Mouse (Mus musculus) ES-Bruce4 (cell line): ENCODE measurements around the gene Gm17660. TPM values are rescaled to one million over a fixed set of nuclear protein-coding genes. Genes with fewer than 3 reads are reported as not detected.

ENCODE experiments used
- H3K27ac ChIP-seq: 2 replicates; pipeline ENCODE4 v1.5.1; 2012; ENCODE audit warnings: low read length, inconsistent platforms; ENCODE audit not compliant: insufficient read depth
- H3K27me3 ChIP-seq: 2 replicates; pipeline ENCODE4 v1.6.1; 2012; ENCODE audit warnings: mild to moderate bottlenecking, low read length, inconsistent platforms; ENCODE audit not compliant: control insufficient read depth, poor library complexity, insufficient read depth, severe bottlenecking
- H3K36me3 ChIP-seq: 2 replicates; pipeline ENCODE4 v1.6.1; 2012; ENCODE audit warnings: inconsistent platforms, mild to moderate bottlenecking, low read length, moderate library complexity; ENCODE audit not compliant: control insufficient read depth, poor library complexity, insufficient read depth, severe bottlenecking
- H3K4me1 ChIP-seq: one replicate; pipeline ENCODE4 v1.8.1; 2011; ENCODE audit warnings: low read length; ENCODE audit not compliant: control insufficient read depth, insufficient read depth
- H3K4me3 ChIP-seq: 2 replicates; pipeline ENCODE4 v1.5.1; 2011; ENCODE audit warnings: low read depth, mild to moderate bottlenecking, low read length
- H3K9ac ChIP-seq: 2 replicates; pipeline ENCODE4 v1.6.1; 2012; ENCODE audit warnings: low read depth, mild to moderate bottlenecking, inconsistent platforms; ENCODE audit not compliant: poor library complexity, severe bottlenecking
- H3K9me3 ChIP-seq: replicated peaks from 2 replicates; pipeline ENCODE4 v1.6.1; 2012; ENCODE audit warnings: mild to moderate bottlenecking, low read length, inconsistent platforms; ENCODE audit not compliant: control insufficient read depth, poor library complexity, insufficient read depth, severe bottlenecking
- CTCF ChIP-seq: IDR thresholded peaks from one replicate; pipeline ENCODE4 v1.8.1; 2011; ENCODE audit warnings: low read depth, low read length
- EP300 ChIP-seq: IDR thresholded peaks from 2 replicates; pipeline ENCODE4 v1.6.1; 2011; ENCODE audit warnings: low read depth, low read length; ENCODE audit not compliant: insufficient read depth
- POLR2A ChIP-seq: IDR thresholded peaks from one replicate; pipeline ENCODE4 v1.8.1; 2011; ENCODE audit warnings: low read length; ENCODE audit not compliant: insufficient read depth
- polyA plus RNA-seq: library from polyadenylated mRNA; stranded (reverse); fragments of >200 nt; gene quantifications from 2 replicates; pipeline ENCODE4 v1.2.4, GENCODE M21; 2011; ENCODE audit warnings: low read depth; ENCODE audit not compliant: missing spikeins, insufficient read depth, insufficient read length

Gm17660 gene
- polyA plus RNA-seq, 1 experiment, result not detected

GRCm38 (mm10) chr5:104113491-104114172, 36.2 kb upstream of the Gm17660 start, which contains the start of gene Sparcl1:
TSS of gene Sparcl1 (minus strand) at chr5:104113733.
- Histone ChIP-seq H3K4me1 (peaks cover 12% of the 10 kb centered on the region), H3K9ac (no peak within 1 kb of the TSS), H3K36me3 (no peaks in the 10 kb centered on the region), H3K9me3 (no peaks in the 10 kb centered on the region), H3K27ac (no peak within 1 kb of the TSS), H3K27me3 (no peaks in the 10 kb centered on the region), H3K4me3 (no peak within 1 kb of the TSS)
- no peak for TF ChIP-seq POLR2A
- no peak for TF ChIP-seq EP300

- H3K4me1 ChIP-seq, result peaks cover 18% of the 10 kb centered on the region
- no peak overlapping the region for H3K9ac ChIP-seq
- TF ChIP-seq CTCF (no peak), EP300 (no peak), POLR2A (no peak)
Observed at GRCm38 (mm10) chr5:104112511-104112910, 35.1 kb upstream of the Gm17660 start.

GRCm38 (mm10) chr5:104112016-104112415, 34.6 kb upstream of the Gm17660 start:
- no peaks in the 10 kb centered on the region for H3K9me3 ChIP-seq
- no peak overlapping the region for H3K27ac ChIP-seq
- no peak overlapping the region for H3K4me3 ChIP-seq
- H3K27me3 ChIP-seq, result no peaks in the 10 kb centered on the region
- H3K4me1 ChIP-seq, result peaks cover 20% of the 10 kb centered on the region
- TF ChIP-seq CTCF (no peak), EP300 (no peak), POLR2A (no peak)
- H3K36me3 ChIP-seq, result no peaks in the 10 kb centered on the region
- no peak overlapping the region for H3K9ac ChIP-seq

More at GRCm38 (mm10) chr5:104112511-104112910, 35.1 kb upstream of the Gm17660 start:
- H3K27ac ChIP-seq, result no peak overlapping the region
- H3K27me3 ChIP-seq, result no peaks in the 10 kb centered on the region
- no peaks in the 10 kb centered on the region for H3K9me3 ChIP-seq
- H3K36me3 ChIP-seq, result no peaks in the 10 kb centered on the region
- H3K4me3 ChIP-seq, result no peak overlapping the region

GRCm38 (mm10) chr5:104110171-104110920, 32.9 kb upstream of the Gm17660 start:
- H3K9me3 ChIP-seq, result no peaks in the 10 kb centered on the region
- TF ChIP-seq POLR2A, result no peak
- TF ChIP-seq EP300, result no peak
- no peak for TF ChIP-seq CTCF
- H3K27ac ChIP-seq, result peak overlapping the region; percentile 87
- no peaks in the 10 kb centered on the region for H3K27me3 ChIP-seq
- H3K9ac ChIP-seq, result no peak overlapping the region; the same call in 1 of the 2 replicates
- H3K36me3 ChIP-seq, result no peaks in the 10 kb centered on the region
- H3K4me3 ChIP-seq, result no peak overlapping the region
- peaks cover 22% of the 10 kb centered on the region for H3K4me1 ChIP-seq

- no peaks in the 10 kb centered on the region for H3K27me3 ChIP-seq
- no peak overlapping the region for H3K9ac ChIP-seq
- H3K27ac ChIP-seq, result peak overlapping the region; percentile 71
- TF ChIP-seq EP300, result peak; percentile 60; the same call in 1 of the 2 replicates
- no peak for TF ChIP-seq CTCF
- H3K36me3 ChIP-seq, result no peaks in the 10 kb centered on the region
- no peak overlapping the region for H3K4me3 ChIP-seq
- no peaks in the 10 kb centered on the region for H3K9me3 ChIP-seq
- H3K4me1 ChIP-seq, result peaks cover 22% of the 10 kb centered on the region
Observed at GRCm38 (mm10) chr5:104109516-104109915, 32.1 kb upstream of the Gm17660 start.

- Histone ChIP-seq H3K36me3 (no peaks in the 10 kb centered on the region), H3K9me3 (no peaks in the 10 kb centered on the region), H3K4me3 (no peak overlapping the region), H3K9ac (no peak overlapping the region), H3K27ac (peak overlapping the region; percentile 71), H3K4me1 (peaks cover 22% of the 10 kb centered on the region), H3K27me3 (no peaks in the 10 kb centered on the region)
- TF ChIP-seq POLR2A, result no peak
- TF ChIP-seq EP300, result peak; percentile 65
- no peak for TF ChIP-seq CTCF
Observed at GRCm38 (mm10) chr5:104108879-104109369, 31.5 kb upstream of the Gm17660 start.
